Mouse (Mus musculus): Measurements from ENCODE around the gene Gm43738.

The Gm43738 gene

GRCm38 (mm10) chr3:89043359-89043758, 57.5 kb downstream of the Gm43738 start:
- no peak for DNase-seq (ENCODE audit: extremely low spot score)
